Mouse (Mus musculus) neural tube, embryonic 15.5 days (tissue): ENCODE measurements at regions not wholly inside any gene's neighbourhood (a gene's known extent, or its start where the extent isn't known, plus 50 kb on each side); places are given as distances from the start of the nearest gene placed in this dataset.
"Not testable (repeated sequence)": the region's sequence is repeated elsewhere in the genome, so short reads cannot be mapped to it uniquely, and the experiment has no call there.

Experiments used
- ATAC-seq: fragments of 200-750 bp; cut with Nextera tagmentation; 2 replicates; pipeline ENCODE4 v1.8.0; 2017; ENCODE audit warnings: mild to moderate bottlenecking, moderate TSS enrichment, moderate library complexity; ENCODE audit not compliant: low FRiP score
- H3K27ac ChIP-seq: fragments of 300-500 bp; sonication (generic); replicated peaks from 2 replicates; pipeline ENCODE4 v1.5.1; 2015; ENCODE audit warnings: mild to moderate bottlenecking, inconsistent platforms
- H3K27me3 ChIP-seq: fragments of 300-500 bp; sonication (generic); replicated peaks from 2 replicates; pipeline ENCODE4 v1.6.1; 2015; ENCODE audit warnings: inconsistent platforms
- H3K36me3 ChIP-seq: fragments of 300-500 bp; sonication (generic); 2 replicates; pipeline ENCODE4 v1.6.1; 2015; ENCODE audit warnings: inconsistent platforms
- H3K4me1 ChIP-seq: fragments of 300-500 bp; sonication (generic); 2 replicates; pipeline ENCODE4 v1.6.1; 2015; ENCODE audit warnings: inconsistent platforms
- H3K4me2 ChIP-seq: fragments of 300-500 bp; sonication (generic); 2 replicates; pipeline ENCODE4 v1.6.1; 2015; ENCODE audit warnings: inconsistent platforms, mild to moderate bottlenecking, moderate library complexity
- H3K4me3 ChIP-seq: fragments of 300-500 bp; sonication (generic); replicated peaks from 2 replicates; pipeline ENCODE4 v1.5.1; 2015; ENCODE audit warnings: mild to moderate bottlenecking, inconsistent platforms
- H3K9ac ChIP-seq: fragments of 300-500 bp; sonication (generic); replicated peaks from 2 replicates; pipeline ENCODE4 v1.6.1; 2015; ENCODE audit warnings: mild to moderate bottlenecking, inconsistent platforms
- H3K9me3 ChIP-seq: fragments of 300-500 bp; sonication (generic); replicated peaks from 2 replicates; pipeline ENCODE4 v1.6.1; 2016; ENCODE audit warnings: inconsistent platforms
- WGBS: fragments of 180-500 bp; shearing (Covaris S2); methylation state at CpG from one replicate; pipeline ENCODE4 v1.1.7; 2015; ENCODE audit warnings: mixed read lengths; 5-methylcytosine and 5-hydroxymethylcytosine counted together

- Histone ChIP-seq H3K4me2 (no peak overlapping the region), H3K27ac (no peak overlapping the region), H3K4me1 (0 out of 2 replicates have a peak, but pooled peaks cover 4% of the 10 kb centered on the region), H3K9me3 (no peaks in the 10 kb centered on the region), H3K36me3 (no peaks in the 10 kb centered on the region), H3K27me3 (no peaks in the 10 kb centered on the region), H3K4me3 (no peak overlapping the region), H3K9ac (no peak overlapping the region)
- WGBS, result 72% methylated on average over 1 of the region's 1 CpGs
- no peak for ATAC-seq
These were observed 1039.5 kb upstream of the Gje1 start for GRCm38 (mm10) chr10:15757503-15757902.

DNA sequence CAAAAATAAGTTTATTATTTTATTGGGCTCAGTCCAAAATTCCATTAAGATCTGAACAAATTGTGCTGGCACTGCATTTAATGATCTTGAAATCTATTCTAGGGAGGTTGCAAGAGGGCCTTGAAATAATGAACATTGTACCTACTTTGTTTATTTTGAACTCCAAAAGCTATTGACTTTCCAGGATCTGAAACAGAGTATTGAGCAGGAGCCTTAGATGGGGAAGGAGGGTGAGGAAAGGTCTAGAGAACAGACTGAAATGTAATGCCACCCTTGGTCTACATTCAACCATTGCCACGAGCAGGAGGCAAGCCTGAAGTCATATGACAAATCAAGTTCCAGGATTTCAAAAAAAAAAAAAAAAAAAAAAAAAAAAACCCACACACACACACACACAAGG, 1028.9 kb upstream of the Gje1 start:
- Histone ChIP-seq H3K27me3 (no peaks in the 10 kb centered on the region), H3K4me2 (no peak overlapping the region), H3K9me3 (no peaks in the 10 kb centered on the region), H3K4me3 (no peak overlapping the region), H3K27ac (no peak overlapping the region), H3K9ac (no peak overlapping the region), H3K4me1 (no peaks in the 10 kb centered on the region), H3K36me3 (no peaks in the 10 kb centered on the region)
- no peak for ATAC-seq
- WGBS, result 70% methylated on average over 1 of the region's 1 CpGs

DNA sequence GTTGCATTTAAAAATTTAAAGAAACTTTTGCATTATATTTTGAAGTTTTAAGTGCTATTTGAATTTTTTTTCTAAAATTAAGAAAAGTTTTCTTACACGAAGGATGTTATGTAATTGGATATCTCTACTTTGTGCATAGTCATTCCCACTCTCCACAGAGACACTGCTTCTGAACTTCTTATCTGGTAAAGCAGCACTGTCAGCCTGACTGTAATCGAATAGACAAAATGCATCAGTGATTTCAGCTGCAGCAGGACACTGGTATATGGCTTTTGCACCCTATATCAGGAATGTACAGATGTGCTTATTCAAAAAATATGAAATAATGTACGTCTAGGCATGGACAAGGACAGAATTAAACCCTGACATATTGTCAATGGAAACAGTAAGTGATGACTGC, 1020.6 kb upstream of the Gje1 start:
- ATAC-seq, result no peak
- Histone ChIP-seq H3K4me1 (no peaks in the 10 kb centered on the region), H3K4me2 (no peak overlapping the region), H3K4me3 (no peak overlapping the region), H3K27me3 (no peaks in the 10 kb centered on the region), H3K36me3 (no peaks in the 10 kb centered on the region), H3K27ac (no peak overlapping the region), H3K9me3 (no peaks in the 10 kb centered on the region), H3K9ac (no peak overlapping the region)
- WGBS, result 83% methylated on average over 3 of the region's 3 CpGs

DNA sequence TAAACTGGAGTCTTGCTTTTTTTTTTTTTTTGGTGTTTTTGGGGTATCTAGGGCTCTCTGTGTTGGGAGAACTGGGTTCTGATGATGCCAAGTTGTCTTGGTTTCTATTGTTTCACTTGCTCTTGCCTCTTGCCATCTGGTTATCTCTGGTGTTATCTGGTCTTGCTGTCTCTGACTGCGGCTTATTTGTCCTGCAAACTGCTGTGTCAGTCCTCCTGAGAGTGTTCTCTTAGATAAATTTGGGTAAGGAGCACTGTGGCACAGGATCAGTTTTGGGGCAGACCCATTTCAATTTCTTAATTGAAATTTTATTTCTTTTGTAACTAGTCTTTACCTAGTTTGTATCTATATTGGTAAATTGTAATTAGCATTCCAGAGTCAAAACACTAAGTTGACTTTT, 1013.3 kb upstream of the Gje1 start:
- Histone ChIP-seq H3K36me3 (no peaks in the 10 kb centered on the region), H3K27ac (no peak overlapping the region), H3K9ac (no peak overlapping the region), H3K4me1 (no peaks in the 10 kb centered on the region), H3K27me3 (no peaks in the 10 kb centered on the region), H3K9me3 (no peaks in the 10 kb centered on the region), H3K4me3 (no peak overlapping the region), H3K4me2 (no peak overlapping the region)
- WGBS, result 90% methylated on average over 1 of the region's 1 CpGs
- no peak for ATAC-seq

GRCm38 (mm10) chr10:15697946-15698345, 979.9 kb upstream of the Gje1 start:
- no peak overlapping the region for H3K4me3 ChIP-seq
- no peaks in the 10 kb centered on the region for H3K36me3 ChIP-seq
- no peaks in the 10 kb centered on the region for H3K9me3 ChIP-seq
- H3K27me3 ChIP-seq, result no peaks in the 10 kb centered on the region
- H3K9ac ChIP-seq, result no peak overlapping the region
- ATAC-seq, result no peak
- no peak overlapping the region for H3K4me2 ChIP-seq
- 93% methylated on average over 2 of the region's 2 CpGs for WGBS
- H3K27ac ChIP-seq, result no peak overlapping the region
- no peaks in the 10 kb centered on the region for H3K4me1 ChIP-seq

- WGBS, result 77% methylated on average over 1 of the region's 1 CpGs
These were observed 979.0 kb upstream of the Gje1 start for GRCm38 (mm10) chr10:15697050-15697449.

DNA sequence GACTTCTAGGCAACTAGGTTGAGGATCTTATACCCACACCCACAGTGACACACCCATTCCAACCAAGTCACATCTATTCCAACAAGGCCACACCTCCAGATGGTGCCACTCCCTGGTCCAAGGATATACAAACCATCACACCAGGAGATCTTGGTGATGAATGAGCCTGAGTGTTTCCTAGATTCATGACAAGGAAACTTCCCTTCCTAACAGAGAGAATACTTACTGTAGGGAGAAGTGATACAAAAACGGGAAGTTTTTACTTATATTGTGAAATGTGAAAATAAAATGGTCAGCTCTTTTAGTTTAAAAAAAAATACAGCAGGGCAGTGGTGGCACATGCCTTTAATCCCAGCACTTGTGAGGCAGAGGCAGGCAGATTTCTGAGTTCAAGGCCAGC, 953.6 kb upstream of the Gje1 start:
- ATAC-seq, H3K4me1 ChIP-seq, H3K4me2 ChIP-seq, H3K4me3 ChIP-seq, H3K9ac ChIP-seq, H3K9me3 ChIP-seq, H3K27me3 ChIP-seq, H3K27ac ChIP-seq, H3K36me3 ChIP-seq: not testable (repeated sequence)
- 82% methylated on average over 1 of the region's 1 CpGs for WGBS

More at GRCm38 (mm10) chr10:15697050-15697449, 979.0 kb upstream of the Gje1 start:
- Histone ChIP-seq H3K4me2 (no peak overlapping the region), H3K4me1 (no peaks in the 10 kb centered on the region), H3K27ac (no peak overlapping the region), H3K4me3 (no peak overlapping the region), H3K9me3 (no peaks in the 10 kb centered on the region), H3K27me3 (no peaks in the 10 kb centered on the region), H3K36me3 (no peaks in the 10 kb centered on the region), H3K9ac (no peak overlapping the region)
- no peak for ATAC-seq
